Mouse (Mus musculus): ENCODE data around the gene Slc25a27. TPM values are rescaled to one million over a fixed set of nuclear protein-coding genes. Genes with fewer than 3 reads are reported as not detected.

Slc25a27 gene
- polyA plus RNA-seq, 1 experiment: 1.1 TPM

DNA sequence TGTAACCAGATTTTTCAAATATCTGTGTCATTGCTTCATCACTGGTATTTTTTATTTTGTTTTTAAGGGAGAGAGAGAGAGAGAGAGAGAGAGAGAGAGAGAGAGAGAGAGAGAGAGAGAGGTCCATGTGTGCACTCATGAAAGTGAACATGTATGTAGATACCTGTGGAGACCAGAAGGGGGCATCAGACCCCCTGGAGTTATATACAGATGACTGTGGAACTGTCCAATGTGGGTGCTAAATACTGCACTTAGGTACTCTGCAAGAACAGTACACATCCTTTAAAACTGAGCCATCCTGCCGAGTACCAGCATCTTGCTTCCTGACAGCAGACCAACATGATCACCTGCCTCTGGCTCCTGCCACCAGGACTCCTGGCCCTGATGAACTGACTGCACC, 9.2 kb upstream of the Slc25a27 start:
- H3K36me3 ChIP-seq (ENCODE audit: control insufficient read depth, insufficient read depth, low read length): no peaks in the 10 kb centered on the region
- H3K27me3 ChIP-seq (ENCODE audit: control insufficient read depth, insufficient read depth, low read length): no peaks in the 10 kb centered on the region
- peaks cover 5% of the 10 kb centered on the region; the same call in 1 of the 2 replicates for H3K4me1 ChIP-seq (ENCODE audit: control insufficient read depth, insufficient read depth, insufficient read length, low read length)
- no peak overlapping the region for H3K4me3 ChIP-seq (ENCODE audit: low read depth, low read length)
- no peak overlapping the region for H3K27ac ChIP-seq (ENCODE audit: insufficient read depth, low read depth, low read length)
- no peak for TF ChIP-seq POLR2A (IDR thresholded peaks at IDR 0.05; ENCODE audit: low read depth, low read length)
- TF ChIP-seq CTCF (IDR thresholded peaks at IDR 0.05; ENCODE audit: extremely low read depth, insufficient read length, insufficient replicate concordance, low read depth, low read length): no peak
- 93% methylated on average over 1 of the region's 1 CpGs for WGBS

DNA sequence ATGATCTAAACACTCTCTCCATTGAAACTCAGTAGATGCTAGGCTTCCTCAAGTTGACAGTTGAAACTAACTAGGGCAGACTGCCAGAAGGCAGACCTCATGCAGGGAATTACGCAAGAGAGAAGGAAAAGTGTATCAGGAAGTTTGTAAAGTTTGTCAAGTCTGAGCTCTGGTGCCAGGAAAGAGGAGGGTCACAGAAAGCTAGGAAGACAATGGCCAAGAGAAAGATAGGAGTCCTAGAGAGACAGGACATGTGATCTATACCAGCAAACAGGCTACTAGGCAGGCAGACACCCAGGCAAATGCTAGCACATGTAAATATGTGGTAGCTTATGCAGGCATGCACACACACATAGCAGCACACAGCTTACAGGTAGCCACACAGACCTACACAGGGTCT, 8.2 kb upstream of the Slc25a27 start:
- Histone ChIP-seq H3K36me3 (ENCODE audit: control insufficient read depth, insufficient read depth, low read length) (no peaks in the 10 kb centered on the region), H3K4me1 (ENCODE audit: control insufficient read depth, insufficient read depth, insufficient read length, low read length) (peaks cover 5% of the 10 kb centered on the region; the same call in 1 of the 2 replicates), H3K27ac (ENCODE audit: insufficient read depth, low read depth, low read length) (no peak overlapping the region), H3K4me3 (ENCODE audit: low read depth, low read length) (no peak overlapping the region), H3K27me3 (ENCODE audit: control insufficient read depth, insufficient read depth, low read length) (no peaks in the 10 kb centered on the region)
- TF ChIP-seq CTCF (IDR thresholded peaks at IDR 0.05; ENCODE audit: extremely low read depth, insufficient read length, insufficient replicate concordance, low read depth, low read length) (no peak), POLR2A (IDR thresholded peaks at IDR 0.05; ENCODE audit: low read depth, low read length) (no peak)
- 22% methylated on average over 1 of the region's 1 CpGs for WGBS

DNA sequence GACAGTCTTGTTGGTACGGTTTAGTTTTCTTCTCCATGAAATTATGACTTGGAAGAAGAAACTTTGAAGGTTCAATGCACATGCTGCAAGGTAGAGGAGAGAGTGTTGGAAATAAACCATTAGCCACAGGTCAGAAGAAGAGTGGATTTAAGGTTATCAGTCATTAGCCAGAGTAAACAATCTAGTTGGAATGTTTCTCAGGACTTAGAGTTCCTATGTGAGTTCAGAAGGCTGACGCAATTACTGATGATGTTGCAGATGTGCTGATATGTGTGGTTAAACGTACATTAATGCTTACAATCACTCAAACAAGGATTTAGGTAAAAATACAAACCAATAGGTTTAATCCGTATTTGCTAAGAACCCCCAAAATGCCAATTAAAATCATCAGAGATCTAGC, 4.9 kb upstream of the Slc25a27 start:
- Histone ChIP-seq H3K4me1 (ENCODE audit: control insufficient read depth, insufficient read depth, insufficient read length, low read length) (peaks cover 5% of the 10 kb centered on the region; the same call in 1 of the 2 replicates), H3K27ac (ENCODE audit: insufficient read depth, low read depth, low read length) (no peak overlapping the region), H3K36me3 (ENCODE audit: control insufficient read depth, insufficient read depth, low read length) (no peaks in the 10 kb centered on the region), H3K27me3 (ENCODE audit: control insufficient read depth, insufficient read depth, low read length) (no peaks in the 10 kb centered on the region), H3K4me3 (ENCODE audit: low read depth, low read length) (no peak overlapping the region)
- TF ChIP-seq CTCF (IDR thresholded peaks at IDR 0.05; ENCODE audit: extremely low read depth, insufficient read length, insufficient replicate concordance, low read depth, low read length): no peak
- no peak for TF ChIP-seq POLR2A (IDR thresholded peaks at IDR 0.05; ENCODE audit: low read depth, low read length)
- WGBS: 52% methylated on average over 4 of the region's 4 CpGs

DNA sequence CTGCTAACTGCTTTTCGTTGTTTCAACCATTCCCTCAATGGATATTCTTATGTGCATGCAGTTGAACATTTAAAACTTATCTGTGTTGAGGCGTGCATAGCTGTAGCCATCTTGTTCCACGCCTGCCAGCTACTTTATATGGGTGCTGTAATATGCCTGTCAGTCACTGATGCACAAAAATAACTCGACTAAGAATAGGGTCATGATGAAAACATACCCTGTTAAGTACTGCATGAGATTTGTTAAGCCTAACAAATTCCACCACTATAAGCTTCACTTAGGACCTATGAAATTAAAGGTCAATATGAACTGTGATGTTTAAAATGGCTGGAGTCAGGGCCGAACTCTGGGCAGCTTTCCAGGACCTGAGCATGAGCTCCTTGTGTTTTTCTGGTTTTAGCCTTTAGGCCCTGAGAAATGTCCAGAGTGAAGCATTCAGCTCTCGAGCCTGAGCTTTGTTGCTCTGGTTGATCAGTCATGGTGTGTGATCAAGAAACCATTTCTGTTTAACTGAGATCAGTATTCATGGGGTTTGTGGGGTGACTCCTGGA, 2.2 kb upstream of the Slc25a27 start:
- TF ChIP-seq CTCF (IDR thresholded peaks at IDR 0.05; ENCODE audit: extremely low read depth, insufficient read length, insufficient replicate concordance, low read depth, low read length): no peak
- no peak for TF ChIP-seq POLR2A (IDR thresholded peaks at IDR 0.05; ENCODE audit: low read depth, low read length)
- no peaks in the 10 kb centered on the region for H3K27me3 ChIP-seq (ENCODE audit: control insufficient read depth, insufficient read depth, low read length)
- H3K4me3 ChIP-seq (ENCODE audit: low read depth, low read length): no peak overlapping the region
- 58% methylated on average over 6 of the region's 6 CpGs for WGBS
- 0 out of 2 replicates have a peak, but pooled peaks cover 2% of the 10 kb centered on the region for H3K4me1 ChIP-seq (ENCODE audit: control insufficient read depth, insufficient read depth, insufficient read length, low read length)
- H3K36me3 ChIP-seq (ENCODE audit: control insufficient read depth, insufficient read depth, low read length): no peaks in the 10 kb centered on the region
- no peak overlapping the region for H3K27ac ChIP-seq (ENCODE audit: insufficient read depth, low read depth, low read length)

DNA sequence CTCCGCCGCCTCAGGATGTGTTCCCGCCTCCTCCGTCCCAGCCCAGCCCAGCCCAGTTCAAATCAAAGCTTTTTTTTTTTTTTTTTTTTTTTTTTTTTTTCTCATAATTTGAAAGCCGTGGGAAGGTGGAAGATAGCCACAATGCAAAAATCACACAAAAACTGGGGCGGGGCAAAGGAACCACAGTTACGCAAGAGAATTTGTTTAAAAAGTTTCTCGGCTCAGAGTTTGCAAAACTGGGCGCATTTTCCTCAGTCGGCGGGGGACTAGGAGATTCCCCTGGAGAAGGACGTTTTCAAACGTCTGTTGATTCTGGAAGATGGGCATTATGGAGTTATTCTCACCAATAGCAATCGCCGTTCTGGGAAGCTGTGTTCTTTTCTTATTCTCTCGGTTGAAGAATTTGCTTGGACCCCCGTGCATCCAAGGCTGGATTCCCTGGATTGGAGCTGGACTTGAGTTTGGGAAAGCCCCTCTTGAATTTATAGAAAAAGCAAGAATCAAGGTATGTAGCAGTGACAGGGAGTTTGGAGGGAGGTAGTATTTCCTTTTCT, 353 bp upstream of the Slc25a27 start, which contains the start of gene Cyp39a1:
Cyp39a1 (plus strand) TSS at position 136 of the 554 bp plus-strand sequence.
- TF ChIP-seq POLR2A (IDR thresholded peaks at IDR 0.05; ENCODE audit: low read depth, low read length) (no peak), CTCF (IDR thresholded peaks at IDR 0.05; ENCODE audit: extremely low read depth, insufficient read length, insufficient replicate concordance, low read depth, low read length) (no peak)
- H3K27ac ChIP-seq (ENCODE audit: insufficient read depth, low read depth, low read length): 0 out of 2 replicates have a peak within 1 kb of the TSS, but pooled peaks have one; percentile 20

DNA sequence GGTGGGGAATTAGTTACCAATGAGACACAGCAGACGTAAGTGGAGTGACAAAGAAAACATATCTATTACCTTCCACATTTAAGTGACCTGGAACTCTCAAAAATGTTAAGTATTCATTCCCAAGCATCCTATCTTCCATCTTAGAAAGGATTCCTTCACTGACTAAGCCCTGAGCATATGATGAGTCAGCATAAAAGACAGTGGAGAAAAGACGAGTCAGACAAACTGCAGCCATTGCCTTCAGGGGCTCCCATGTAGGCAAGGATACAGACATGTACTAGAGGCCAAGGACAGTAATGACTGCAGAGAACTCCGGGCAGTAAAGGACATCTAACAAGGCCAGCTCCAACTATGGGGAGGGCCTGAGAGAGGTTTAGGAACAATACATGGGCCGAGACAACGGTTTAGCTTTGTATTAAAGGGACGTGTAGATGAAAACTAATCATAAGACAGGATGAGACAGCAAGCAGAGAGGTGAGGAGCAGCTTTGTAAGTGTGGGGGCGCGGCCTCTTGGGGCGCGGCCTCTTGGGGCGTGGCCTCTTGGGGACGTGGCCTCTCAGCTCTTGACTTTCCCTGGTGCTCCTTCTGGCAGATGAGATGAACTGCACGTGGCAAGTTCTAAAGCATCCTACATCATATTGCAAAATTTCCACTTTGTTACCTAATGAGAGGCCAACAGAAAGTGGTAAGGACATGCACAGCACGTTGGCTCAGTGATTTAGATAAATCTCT, 15.5 kb downstream of the Slc25a27 start:
- Histone ChIP-seq H3K27ac (ENCODE audit: insufficient read depth, low read depth, low read length) (no peak overlapping the region), H3K36me3 (ENCODE audit: control insufficient read depth, insufficient read depth, low read length) (no peaks in the 10 kb centered on the region), H3K4me1 (ENCODE audit: control insufficient read depth, insufficient read depth, insufficient read length, low read length) (no peaks in the 10 kb centered on the region), H3K4me3 (ENCODE audit: low read depth, low read length) (no peak overlapping the region), H3K27me3 (ENCODE audit: control insufficient read depth, insufficient read depth, low read length) (no peaks in the 10 kb centered on the region)
- WGBS: 64% methylated on average over 14 of the region's 14 CpGs
- TF ChIP-seq CTCF (IDR thresholded peaks at IDR 0.05; ENCODE audit: extremely low read depth, insufficient read length, insufficient replicate concordance, low read depth, low read length): no peak
- TF ChIP-seq POLR2A (IDR thresholded peaks at IDR 0.05; ENCODE audit: low read depth, low read length): no peak

More for the DNA sequence above, 353 bp upstream of the Slc25a27 start, which contains the start of gene Cyp39a1:
- H3K27me3 ChIP-seq (ENCODE audit: control insufficient read depth, insufficient read depth, low read length): no peaks in the 10 kb centered on the region
- 0 out of 2 replicates have a peak, but pooled peaks cover 2% of the 10 kb centered on the region for H3K4me1 ChIP-seq (ENCODE audit: control insufficient read depth, insufficient read depth, insufficient read length, low read length)
- WGBS: under 1% methylated on average over 17 of the region's 17 CpGs
- peak within 1 kb of the TSS; percentile 78 for H3K4me3 ChIP-seq (ENCODE audit: low read depth, low read length)
- H3K36me3 ChIP-seq (ENCODE audit: control insufficient read depth, insufficient read depth, low read length): no peaks in the 10 kb centered on the region
